Mouse (Mus musculus) midbrain, embryonic 11.5 days (tissue): ENCODE data around the gene 1700067K01Rik. TPM values are rescaled to one million over a fixed set of nuclear protein-coding genes. Genes with fewer than 3 reads are reported as not detected.

ENCODE experiments used
- ATAC-seq: fragments of 200-750 bp; cut with Nextera tagmentation; 2 replicates; pipeline ENCODE4 v1.8.0; 2017; ENCODE audit warnings: moderate TSS enrichment, moderate library complexity; ENCODE audit not compliant: low FRiP score
- DNase-seq: peaks from one replicate; pipeline ENCODE4 v3.0.0; 2015; ENCODE audit warnings: low spot score; ENCODE audit errors: missing footprints
- H3K27ac ChIP-seq: fragments of 300-500 bp; sonication (generic); 2 replicates; pipeline ENCODE4 v1.5.1; 2014; ENCODE audit warnings: low read depth, low read length
- H3K27me3 ChIP-seq: fragments of 300-500 bp; sonication (generic); 2 replicates; pipeline ENCODE4 v1.6.1; 2014; ENCODE audit warnings: mild to moderate bottlenecking, low read length, moderate library complexity, mixed read lengths; ENCODE audit not compliant: control insufficient read depth, insufficient read depth
- H3K36me3 ChIP-seq: fragments of 300-500 bp; sonication (generic); 2 replicates; pipeline ENCODE4 v1.6.1; 2014; ENCODE audit warnings: mild to moderate bottlenecking, low read length, moderate library complexity, mixed read lengths; ENCODE audit not compliant: control insufficient read depth, insufficient read depth
- H3K4me1 ChIP-seq: fragments of 300-500 bp; sonication (generic); 2 replicates; pipeline ENCODE4 v1.6.1; 2014; ENCODE audit warnings: low read length; ENCODE audit not compliant: control insufficient read depth, insufficient read depth
- H3K4me2 ChIP-seq: fragments of 300-500 bp; sonication (generic); 2 replicates; pipeline ENCODE4 v1.6.1; 2014; ENCODE audit warnings: mild to moderate bottlenecking, moderate library complexity
- H3K4me3 ChIP-seq: fragments of 300-500 bp; sonication (generic); 2 replicates; pipeline ENCODE4 v1.5.1; 2014; ENCODE audit warnings: low read depth, low read length
- H3K9ac ChIP-seq: fragments of 300-500 bp; sonication (generic); 2 replicates; pipeline ENCODE4 v1.6.1; 2014; ENCODE audit warnings: low read length
- H3K9me3 ChIP-seq: fragments of 300-500 bp; sonication (generic); 2 replicates; pipeline ENCODE4 v1.6.1; 2016; ENCODE audit warnings: low read length; ENCODE audit not compliant: control insufficient read depth
- whole genome bisulfite sequencing: fragments of 180-500 bp; shearing (Covaris S2); extraction: QIAGEN DNeasy Blood & Tissue Kit; methylation state at CpG from one replicate; pipeline ENCODE4 v1.1.7; 2014; 5-methylcytosine and 5-hydroxymethylcytosine counted together
- polyA plus RNA-seq: library from polyadenylated mRNA; unstranded; fragments of >200 nt; fragmentation: Nextera tagmentation; extraction: Ambion mirVana; gene quantifications from 2 replicates; pipeline ENCODE4 v1.2.1, GENCODE M21; 2014

1700067K01Rik gene
- polyA plus RNA-seq, 1 experiment from 2014 or later, result 0.56 TPM

DNA sequence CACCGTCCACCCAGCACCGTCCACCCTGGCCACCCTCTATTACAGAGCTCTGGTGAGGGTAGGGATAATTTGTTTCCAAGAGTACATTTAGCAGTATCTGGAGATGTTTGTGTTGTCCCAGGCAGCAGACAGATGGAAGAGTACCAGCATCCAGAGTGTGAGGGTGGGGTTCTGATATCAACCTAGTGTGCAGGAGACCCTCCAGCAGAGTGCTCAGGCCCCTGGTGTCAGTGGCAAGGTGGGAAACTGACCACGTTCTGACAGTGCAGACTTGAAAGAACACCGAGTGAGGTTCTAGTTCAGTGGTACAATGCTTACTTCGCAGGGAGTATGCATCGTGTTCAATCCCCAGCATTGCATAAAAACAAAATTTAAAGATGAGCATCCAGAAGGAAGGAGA lies 29.6 kb upstream of the 1700067K01Rik start:
- H3K4me1 ChIP-seq, result peaks cover 20% of the 10 kb centered on the region
- peak overlapping the region; percentile 72; the same call in 1 of the 2 replicates for H3K9ac ChIP-seq
- WGBS, result 73% methylated on average over 6 of the region's 6 CpGs
- H3K27ac ChIP-seq, result no peak overlapping the region; the same call in 1 of the 2 replicates
- no peaks in the 10 kb centered on the region for H3K27me3 ChIP-seq
- H3K4me3 ChIP-seq, result peak overlapping the region; percentile 92; the same call in 1 of the 2 replicates
- DNase-seq, result no peak
- H3K9me3 ChIP-seq, result no peaks in the 10 kb centered on the region
- peaks cover 6% of the 10 kb centered on the region; the same call in 1 of the 2 replicates for H3K36me3 ChIP-seq
- ATAC-seq, result no peak
- H3K4me2 ChIP-seq, result peak overlapping the region; percentile 85

- H3K9ac ChIP-seq, result peak within 1 kb of the TSS; percentile 92
- H3K4me2 ChIP-seq, result peak within 1 kb of the TSS; percentile 99
- H3K4me3 ChIP-seq, result peak within 1 kb of the TSS; percentile 92
- H3K27ac ChIP-seq, result peak within 1 kb of the TSS; percentile 68
- no peaks in the 10 kb centered on the region for H3K27me3 ChIP-seq
- H3K4me1 ChIP-seq, result peaks cover 20% of the 10 kb centered on the region
- no peaks in the 10 kb centered on the region for H3K9me3 ChIP-seq
- WGBS, result under 1% methylated on average over 83 of the region's 94 CpGs
- ATAC-seq, result peak; percentile 100
- H3K36me3 ChIP-seq, result peaks cover 6% of the 10 kb centered on the region; the same call in 1 of the 2 replicates
- peak; percentile 99 for DNase-seq
Observed at GRCm38 (mm10) chr8:83972150-83973120, 28.9 kb upstream of the 1700067K01Rik start, which contains the start of gene Prkaca. TSS of gene Prkaca (plus strand) at chr8:83972993.

DNA sequence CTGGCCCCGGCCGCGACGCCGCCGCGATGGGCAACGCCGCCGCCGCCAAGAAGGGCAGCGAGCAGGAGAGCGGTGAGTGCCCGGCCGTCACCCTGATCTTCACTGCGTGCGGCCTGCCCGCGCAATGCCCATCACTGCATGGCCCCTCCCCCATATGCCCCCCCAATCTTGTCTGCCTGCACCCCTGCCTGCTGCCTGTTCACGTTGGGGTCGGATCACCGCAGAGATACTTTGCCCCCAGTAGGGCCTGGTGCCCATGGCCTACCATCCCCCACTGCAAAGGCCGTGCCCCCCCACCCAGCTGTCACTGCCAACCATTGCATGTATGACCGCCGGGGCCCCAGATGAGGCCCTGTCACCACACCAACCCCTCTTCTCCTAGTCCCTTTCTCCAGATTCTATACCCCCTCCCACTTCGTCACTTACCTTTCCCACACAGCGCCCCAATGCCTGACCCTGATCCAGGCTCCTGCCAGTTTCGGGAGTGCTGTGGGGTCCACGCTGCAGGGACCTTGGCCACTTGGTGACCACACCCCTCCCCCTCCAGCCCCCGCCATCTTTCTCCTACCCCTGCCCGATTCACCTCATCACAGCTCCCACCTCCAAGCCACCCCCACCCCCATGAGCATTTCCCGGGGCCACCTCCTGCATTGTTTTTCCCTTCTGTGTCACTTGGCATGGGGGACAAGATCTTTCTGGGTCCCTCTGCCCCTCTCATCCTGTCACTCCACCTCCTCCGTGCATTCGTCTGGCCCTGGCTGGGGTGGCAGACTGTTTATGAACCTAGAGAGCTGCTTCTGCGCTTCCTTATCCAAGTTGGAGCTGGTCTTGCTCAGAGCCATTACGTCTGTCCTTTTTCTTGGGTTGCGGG lies 27.9 kb upstream of the 1700067K01Rik start:
- DNase-seq (peak; percentile 90), ATAC-seq (no peak; the same call in 1 of the 2 replicates)
- Histone ChIP-seq H3K27me3 (no peaks in the 10 kb centered on the region), H3K36me3 (peaks cover 2% of the 10 kb centered on the region; the same call in 1 of the 2 replicates), H3K9ac (peak overlapping the region; percentile 92), H3K27ac (peak overlapping the region; percentile 25; the same call in 1 of the 2 replicates), H3K4me2 (peak overlapping the region; percentile 99), H3K4me1 (peaks cover 20% of the 10 kb centered on the region), H3K9me3 (no peaks in the 10 kb centered on the region), H3K4me3 (peak overlapping the region; percentile 92)
- WGBS, result 4% methylated on average over 32 of the region's 37 CpGs

DNA sequence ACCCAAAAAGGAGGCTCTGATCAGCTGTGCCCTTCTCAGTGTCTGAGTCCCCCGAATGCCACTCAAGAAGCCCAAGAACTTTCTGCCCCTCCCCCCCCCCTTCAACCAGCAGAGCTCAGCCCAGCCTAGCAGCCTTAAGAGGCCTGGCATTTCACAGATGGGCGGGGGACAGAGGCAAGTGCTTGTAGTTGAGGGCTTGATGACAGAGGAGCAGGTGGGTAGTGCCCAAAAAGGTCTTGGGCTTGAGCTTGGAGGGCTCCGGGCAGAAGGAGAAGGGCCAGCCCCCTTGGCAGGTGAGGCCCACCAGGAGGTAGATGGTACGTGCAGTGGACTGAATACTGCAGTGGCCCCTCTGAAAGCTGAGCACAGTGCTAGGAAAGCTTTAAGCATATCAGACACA lies 26.8 kb upstream of the 1700067K01Rik start:
- H3K9ac ChIP-seq, result no peak overlapping the region; the same call in 1 of the 2 replicates
- no peaks in the 10 kb centered on the region for H3K27me3 ChIP-seq
- no peak for DNase-seq
- peaks cover 20% of the 10 kb centered on the region for H3K4me1 ChIP-seq
- no peak overlapping the region for H3K4me3 ChIP-seq
- ATAC-seq, result no peak
- no peaks in the 10 kb centered on the region for H3K36me3 ChIP-seq
- no peaks in the 10 kb centered on the region for H3K9me3 ChIP-seq
- peak overlapping the region; percentile 99; the same call in 1 of the 2 replicates for H3K4me2 ChIP-seq
- WGBS, result 82% methylated on average over 4 of the region's 4 CpGs
- no peak overlapping the region for H3K27ac ChIP-seq

- H3K4me2 ChIP-seq, result no peak overlapping the region
- peaks cover 4% of the 10 kb centered on the region for H3K36me3 ChIP-seq
- DNase-seq (no peak), ATAC-seq (no peak)
- H3K9me3 ChIP-seq, result no peaks in the 10 kb centered on the region
- no peak overlapping the region for H3K4me3 ChIP-seq
- 87% methylated on average over 4 of the region's 4 CpGs for WGBS
- no peak overlapping the region for H3K9ac ChIP-seq
- H3K27me3 ChIP-seq, result no peaks in the 10 kb centered on the region
- H3K4me1 ChIP-seq, result peaks cover 20% of the 10 kb centered on the region
- no peak overlapping the region for H3K27ac ChIP-seq
Observed at GRCm38 (mm10) chr8:83976101-83976630, 25.1 kb upstream of the 1700067K01Rik start.

DNA sequence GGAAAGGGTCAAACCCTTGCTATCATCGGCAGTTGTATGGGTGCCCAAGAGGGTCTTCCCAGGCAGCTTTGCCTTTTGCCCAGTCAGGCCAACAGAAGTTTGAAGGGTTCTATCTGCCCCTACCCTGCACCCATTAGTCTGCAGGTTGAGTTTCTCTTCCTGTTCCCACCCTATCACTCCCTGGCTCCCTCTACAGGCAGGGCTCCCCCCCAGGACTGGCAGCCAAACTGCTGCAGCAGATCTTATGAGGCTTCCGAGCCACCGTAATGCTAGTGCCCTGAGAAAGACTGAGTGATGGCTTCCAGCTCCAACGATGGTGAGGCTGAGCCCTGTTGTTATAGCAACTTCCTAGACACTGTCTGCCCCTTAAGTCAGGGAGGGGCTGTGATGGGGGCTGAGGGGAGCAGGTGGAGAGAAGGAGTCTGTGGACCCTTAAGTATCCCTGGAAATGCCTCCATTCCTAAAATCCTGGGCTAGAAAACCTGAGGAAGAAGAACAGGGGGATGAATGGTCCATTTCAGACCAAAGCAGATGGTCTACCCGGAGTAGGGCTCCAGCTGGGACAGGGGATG lies 24.4 kb upstream of the 1700067K01Rik start:
- DNase-seq (no peak), ATAC-seq (no peak)
- Histone ChIP-seq H3K4me3 (no peak overlapping the region), H3K27me3 (no peaks in the 10 kb centered on the region), H3K4me2 (no peak overlapping the region), H3K9me3 (no peaks in the 10 kb centered on the region), H3K4me1 (peaks cover 16% of the 10 kb centered on the region), H3K9ac (no peak overlapping the region), H3K27ac (no peak overlapping the region), H3K36me3 (peaks cover 6% of the 10 kb centered on the region)
- WGBS, result 89% methylated on average over 5 of the region's 5 CpGs

DNA sequence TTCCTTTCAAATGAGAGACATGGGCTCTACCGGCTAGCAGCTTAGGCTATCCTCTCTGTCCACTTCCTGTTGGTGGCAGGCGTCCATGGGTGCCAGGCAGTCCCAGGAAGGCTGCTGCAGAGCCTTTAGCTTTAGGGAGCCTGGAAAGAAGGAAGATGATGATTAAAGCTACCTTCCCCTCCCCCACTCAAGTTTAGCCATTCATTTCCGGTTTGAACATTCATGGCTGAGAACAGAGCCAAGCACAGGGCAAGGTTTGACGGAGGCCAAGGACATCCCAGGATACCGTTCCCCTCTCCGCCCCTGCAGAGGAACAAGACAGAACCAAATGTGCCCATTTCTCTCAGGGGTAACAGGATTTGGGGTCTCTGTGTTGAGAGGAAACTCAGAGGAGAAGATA lies 23.7 kb upstream of the 1700067K01Rik start:
- H3K4me2 ChIP-seq, result no peak overlapping the region
- H3K27ac ChIP-seq, result no peak overlapping the region
- no peak overlapping the region for H3K9ac ChIP-seq
- H3K9me3 ChIP-seq, result no peaks in the 10 kb centered on the region
- 73% methylated on average over 6 of the region's 6 CpGs for WGBS
- DNase-seq (no peak), ATAC-seq (no peak)
- peaks cover 13% of the 10 kb centered on the region for H3K4me1 ChIP-seq
- no peak overlapping the region for H3K4me3 ChIP-seq
- no peaks in the 10 kb centered on the region for H3K27me3 ChIP-seq
- peaks cover 9% of the 10 kb centered on the region for H3K36me3 ChIP-seq

DNA sequence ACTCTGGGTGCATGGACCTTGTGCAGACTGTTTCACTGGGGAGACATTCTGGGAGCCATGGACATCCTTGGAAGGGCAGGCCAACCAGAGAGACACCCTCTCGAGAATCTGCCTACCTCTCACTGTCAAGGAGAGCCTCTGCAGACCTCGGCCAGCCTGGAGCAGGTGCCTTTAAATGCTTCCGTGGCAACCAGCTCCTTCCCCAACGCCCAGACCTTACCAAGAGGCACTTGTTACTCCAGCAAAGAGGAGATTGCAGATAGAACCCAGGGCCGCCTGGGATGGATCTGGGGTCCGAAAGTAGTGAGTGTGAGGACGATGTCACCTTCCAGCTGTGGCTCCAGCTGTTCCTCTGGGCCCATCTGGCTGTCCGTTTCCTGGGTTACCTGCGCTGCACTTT lies 23.1 kb upstream of the 1700067K01Rik start:
- no peak overlapping the region for H3K9ac ChIP-seq
- no peak for ATAC-seq
- H3K9me3 ChIP-seq, result no peaks in the 10 kb centered on the region
- H3K27ac ChIP-seq, result no peak overlapping the region
- no peaks in the 10 kb centered on the region for H3K27me3 ChIP-seq
- no peak overlapping the region for H3K4me2 ChIP-seq
- no peak overlapping the region for H3K4me3 ChIP-seq
- WGBS, result 76% methylated on average over 9 of the region's 9 CpGs
- peaks cover 9% of the 10 kb centered on the region for H3K36me3 ChIP-seq
- H3K4me1 ChIP-seq, result peaks cover 13% of the 10 kb centered on the region
- no peak for DNase-seq
